Mouse (Mus musculus) E14TG2a.4 (cell line): ENCODE data around the gene Ano1.

Experiments
- CTCF ChIP-seq: conservative IDR thresholded peaks from 2 replicates; pipeline ENCODE4 v1.5.1; 2014; ENCODE audit warnings: low read length
- NANOG ChIP-seq: IDR thresholded peaks from 2 replicates; pipeline ENCODE4 v1.6.1; 2014; ENCODE audit warnings: borderline replicate concordance, low read length, mixed read lengths
- POU5F1 ChIP-seq: IDR thresholded peaks from 2 replicates; pipeline ENCODE4 v1.6.1; 2014; ENCODE audit warnings: low read length, borderline replicate concordance

- TF ChIP-seq CTCF: no peak
- no peak for TF ChIP-seq NANOG
- no peak for TF ChIP-seq POU5F1
Measured at GRCm38 (mm10) chr7:144549904-144550566, 201.7 kb downstream of the Ano1 start.
